Mouse (Mus musculus): ENCODE data around the gene Meis1.

DNA sequence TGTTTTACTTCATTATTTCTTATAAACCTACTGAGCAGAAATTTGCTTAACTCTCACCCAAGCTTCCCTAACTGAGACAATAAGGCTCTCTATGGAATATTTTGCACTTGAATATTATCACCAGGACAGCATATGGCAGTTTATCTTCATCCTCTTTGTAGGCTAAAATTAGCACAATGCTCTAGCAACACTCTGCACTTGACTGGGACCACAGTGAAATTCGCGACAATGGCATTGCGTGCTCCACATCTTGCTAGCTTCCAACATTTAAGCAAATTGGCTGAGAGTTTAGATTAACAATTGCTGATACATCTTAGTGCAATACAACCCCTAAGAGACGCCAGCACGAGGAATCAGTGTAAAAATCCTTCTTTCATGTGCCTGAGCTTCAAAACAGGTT is 54.4 kb downstream of the Meis1 start:
- TF ChIP-seq POLR2A (IDR thresholded peaks at IDR 0.05; ENCODE audit: insufficient read depth, low read depth, low read length): no peak
- no peak for TF ChIP-seq CTCF (IDR thresholded peaks at IDR 0.05; ENCODE audit: insufficient read depth, low read depth, low read length)
